Mouse (Mus musculus) adrenal gland (tissue): Measurements from ENCODE around the gene Gm8212.
"Not testable (repeated sequence)": the region's sequence is repeated elsewhere in the genome, so short reads cannot be mapped to it uniquely, and the experiment has no call there.

Experiments used
- intact Hi-C: fragments of 180-260 bp; cut with DNase I; formaldehyde crosslinking; loops from one replicate; pipeline ENCODE4 v1.15.1; 2025
- long read RNA-seq, 2 experiments: library from polyadenylated mRNA; unstranded; transcript quantifications; one replicate each; pipeline ENCODE4 v2.0.0; 2020; ENCODE audit warnings: borderline replicate concordance in 1 of 2; ENCODE audit not compliant: insufficient replicate concordance in 1 of 2

Gene Gm8212
- long read RNA-seq, experiment 1: 0 reads
- long read RNA-seq, experiment 2: 0 reads

DNA sequence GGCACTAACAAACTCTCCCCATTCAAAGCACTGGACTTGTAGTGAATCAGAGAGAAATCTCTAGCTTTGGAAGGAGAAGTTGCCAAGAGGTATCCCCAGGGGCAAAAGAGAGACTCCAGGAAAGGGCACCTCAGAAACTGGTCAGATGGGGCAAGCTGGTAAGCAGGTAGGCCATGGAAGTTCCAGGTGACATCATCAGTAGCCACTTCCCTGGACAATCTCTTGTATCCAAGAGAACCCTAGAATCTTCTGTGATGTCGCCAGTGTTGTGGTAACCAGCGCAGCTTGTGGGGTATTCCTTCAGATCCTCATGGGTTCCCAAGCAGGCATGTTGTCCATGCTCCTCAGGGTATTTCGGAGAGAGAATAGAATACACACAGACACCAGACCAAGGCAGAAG lies at the start of gene Gm8212:
Gene Gm8212, plus strand, starts transcription at position 301 of the 400 bp plus-strand sequence.
- intact Hi-C loops: not testable (repeated sequence)

DNA sequence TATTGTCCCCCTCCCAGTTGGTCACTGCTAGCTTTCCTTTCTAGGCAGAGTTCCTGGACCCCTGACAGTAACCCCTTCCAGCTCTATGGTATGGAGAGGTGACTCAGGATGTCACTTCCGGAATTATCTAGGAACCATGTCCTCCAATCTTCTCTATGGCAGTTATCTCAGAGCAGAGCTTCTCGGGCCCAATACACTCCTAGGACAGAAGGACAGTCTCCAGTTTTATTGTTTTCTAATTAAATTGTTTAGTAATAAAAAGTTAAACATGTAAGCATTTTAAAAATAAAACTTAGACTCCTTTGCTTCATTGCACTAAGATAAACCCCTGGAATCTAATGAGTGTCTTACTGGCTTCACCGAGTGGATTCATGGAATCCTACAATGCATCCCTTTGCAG lies 15.7 kb downstream of the Gm8212 start, which contains the start of gene 4930503E14Rik:
Gene 4930503E14Rik, minus strand, starts transcription at position 101 of the 400 bp plus-strand sequence.
- intact Hi-C loops: not testable (repeated sequence)

DNA sequence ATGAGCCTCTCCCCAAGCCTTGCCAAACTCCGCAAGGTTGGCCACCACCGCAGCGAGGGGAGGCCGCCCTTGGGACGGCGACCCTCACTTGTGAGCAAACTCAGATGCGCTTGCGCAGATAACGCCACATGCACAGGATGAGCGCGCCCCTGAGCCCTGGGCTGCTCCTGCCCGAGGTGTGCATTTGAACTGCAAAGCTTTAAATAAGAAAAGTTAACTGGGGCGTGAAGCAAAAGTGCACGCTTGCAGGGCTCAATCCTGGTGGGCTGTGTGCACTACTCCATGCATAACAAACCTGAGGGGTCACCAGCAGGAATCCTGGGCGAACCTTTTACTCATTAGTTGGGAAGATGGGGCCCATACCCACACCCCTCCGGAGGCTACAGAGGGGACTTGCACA lies 50.6 kb downstream of the Gm8212 start:
- intact Hi-C loops: no loop called here
